Mouse (Mus musculus) liver, adult 2 months (tissue): ENCODE measurements around the gene Ralgapa2.

Experiments
- CTCF ChIP-seq: fragments of 200-500 bp; IDR thresholded peaks from 2 replicates; pipeline ENCODE4 v1.5.1; 2011; ENCODE audit warnings: low read depth, low read length, control low read depth
- POLR2A ChIP-seq: fragments of 200-500 bp; IDR thresholded peaks from 2 replicates; pipeline ENCODE4 v1.6.1; 2011; ENCODE audit warnings: low read length, control low read depth; ENCODE audit not compliant: insufficient read depth; ENCODE audit errors: extremely low read depth

- TF ChIP-seq CTCF (no peak), POLR2A (no peak)
These were observed 12.7 kb upstream of the Ralgapa2 start for GRCm38 (mm10) chr2:146524685-146525415.
